Mouse (Mus musculus): ENCODE results near the gene Aqp12. TPM values are rescaled to one million over a fixed set of nuclear protein-coding genes. Genes with fewer than 3 reads are reported as not detected.

Aqp12 gene
- total RNA-seq (2023), result not detected

DNA sequence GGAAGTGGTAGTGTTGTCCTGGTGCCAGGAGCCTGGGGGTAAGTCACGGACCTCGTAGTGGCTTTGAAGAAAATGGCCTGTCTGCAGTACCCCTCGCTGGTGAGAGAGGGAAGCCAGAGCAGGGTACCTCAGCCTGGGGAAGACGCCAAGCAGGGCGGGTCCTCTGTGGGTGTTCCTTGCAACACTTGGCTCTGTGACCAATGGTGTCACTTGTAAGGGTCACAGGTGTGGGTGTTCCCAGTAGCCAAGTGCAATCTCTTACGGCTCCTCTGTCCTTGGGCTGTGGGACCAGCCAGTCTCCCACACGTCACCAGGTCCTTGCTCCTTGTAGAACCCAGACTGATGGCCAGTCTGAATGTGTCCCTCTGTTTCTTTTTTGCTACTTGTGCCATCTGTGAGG is at the start of gene Aqp12:
Gene Aqp12 (plus strand): TSS at position 274 of the 400 bp plus-strand sequence.

Other genes starting within 250 kb of the Aqp12 start
- gene Gpc1, start 174.7 kb upstream of the Aqp12 start, total RNA-seq (2023), result 10 to 100 TPM; 10.4 to 13.2 TPM
- 1 to 10 TPM; 1.5 to 2.1 TPM for gene Ankmy1, start 103.4 kb upstream of the Aqp12 start, total RNA-seq (2023)
- 1 to 10 TPM; 4.4 to 6.4 TPM for gene Dusp28, start 99.4 kb upstream of the Aqp12 start, total RNA-seq (2023)
- gene Rnpepl1, start 95.6 kb upstream of the Aqp12 start, total RNA-seq (2023), result 100 to 1,000 TPM; 112 to 115 TPM
- 10 to 100 TPM; 23.5 to 23.8 TPM for gene Capn10, start 72.0 kb upstream of the Aqp12 start, total RNA-seq (2023)
- gene Gpr35, start 55.5 kb upstream of the Aqp12 start, total RNA-seq (2023), result 1 to 10 TPM in 1 of 2 experiments, under 1 TPM in 1; 0.76 to 1.6 TPM
- gene Kif1a, start 95.6 kb downstream of the Aqp12 start, total RNA-seq (2023), result not detected
- not detected for gene Agxt, start 128.9 kb downstream of the Aqp12 start, total RNA-seq (2023)
- gene 2310007B03Rik, start 154.6 kb downstream of the Aqp12 start, total RNA-seq (2023), result not detected
- gene Crocc2, start 162.4 kb downstream of the Aqp12 start, total RNA-seq (2023), result not detected
- gene Sned1, start 229.5 kb downstream of the Aqp12 start, total RNA-seq (2023), result under 1 TPM in 1 of 2 experiments, not detected in 1; 0.15 TPM